Comparison of ENCODE assay signal across 10 mouse cellular contexts in the genomic region with DNA sequence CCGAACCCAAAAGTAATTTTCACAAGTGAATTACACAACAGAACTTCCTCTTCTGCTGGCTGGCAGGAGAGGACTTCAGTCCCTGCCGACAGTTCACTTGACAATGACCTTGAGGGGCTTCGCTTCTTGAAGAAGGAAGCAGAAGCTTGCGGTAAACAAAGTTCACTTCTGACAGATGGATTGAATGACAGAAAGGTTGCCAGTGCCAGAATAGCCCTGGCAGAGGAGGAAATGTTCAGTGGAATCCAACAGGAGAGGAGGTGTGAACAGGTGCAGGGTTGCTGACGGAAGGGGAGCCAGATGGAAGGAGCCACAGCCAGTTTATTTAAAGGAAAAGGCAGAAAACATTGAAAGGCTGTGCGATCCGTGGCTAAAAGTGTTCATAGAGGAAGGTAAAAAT.
DNase-seq lines count a peak whose midpoint lies in the region; ATAC-seq and TF ChIP-seq lines count a peak whose summit lies in the region.
"Had no signal": no experiment of that assay in that cellular context is flagged by ENCODE, and none has a peak within 500 bp of the region (broad histone marks: within the 10 kb centered on the region; RNA-seq: fewer than 3 reads in every experiment).

No protein-coding gene starts in this region.

- H3K4me1 ChIP-seq in embryonic facial prominence, embryonic 15.5 days: peaks cover 5% of the 10 kb centered on the region
- peaks cover 21% of the 10 kb centered on the region for H3K4me1 ChIP-seq in embryonic facial prominence, embryonic 10.5 days
- H3K4me1 ChIP-seq in forebrain, postnatal 0 days (ENCODE audit: insufficient read depth): peaks cover 4% of the 10 kb centered on the region

- H3K4me2 ChIP-seq in embryonic facial prominence, embryonic 15.5 days (replicated peaks): no peak overlapping the region
- peak overlapping the region; percentile 16; the same call in 1 of the 2 replicates for H3K4me2 ChIP-seq in forebrain, postnatal 0 days (ENCODE audit: low read depth)
- H3K4me2 ChIP-seq: embryonic facial prominence, embryonic 12.5 days; neural tube, embryonic 12.5 days had no signal

- H3K9ac ChIP-seq in embryonic facial prominence, embryonic 15.5 days: no peak overlapping the region
- H3K9ac ChIP-seq in forebrain, postnatal 0 days: no peak overlapping the region
- H3K9ac ChIP-seq: embryonic facial prominence, embryonic 12.5 days; neural tube, embryonic 12.5 days had no signal

- no peaks in the 10 kb centered on the region for H3K36me3 ChIP-seq in embryonic facial prominence, embryonic 15.5 days
- no peaks in the 10 kb centered on the region for H3K36me3 ChIP-seq in embryonic facial prominence, embryonic 10.5 days (replicated peaks)
- H3K36me3 ChIP-seq in forebrain, postnatal 0 days (ENCODE audit: insufficient read depth): no peaks in the 10 kb centered on the region
- H3K36me3 ChIP-seq: embryonic facial prominence, embryonic 12.5 days; neural tube, embryonic 12.5 days had no signal

- DNase-seq in embryonic facial prominence, embryonic 10.5 days (ENCODE audit: low spot score): no peak
- peak; percentile 98 for DNase-seq in brain, adult 2 months (ENCODE audit: low read depth, low spot score)
- DNase-seq in forebrain, postnatal 0 days: peak; percentile 91
- DNase-seq in left cerebral cortex, adult 2 months (ENCODE audit: extremely low spot score in 1 of 2, low spot score in 2 of 2): peak; percentile 15 to 71
- no peak for DNase-seq in kidney, adult 9 months
- no peak for DNase-seq in embryo, embryonic 10 days (ENCODE audit: low spot score)

- ATAC-seq in embryonic facial prominence, embryonic 15.5 days (ENCODE audit: insufficient number of reproducible peaks, low FRiP score, low TSS enrichment, low read depth): no peak
- ATAC-seq in forebrain, postnatal 0 days: peak; percentile 61
- no peak for ATAC-seq in erythroid progenitor cell, adult 5-6 weeks (replicated peaks; ENCODE audit: low FRiP score, poor library complexity, severe bottlenecking)

- 0 out of 2 replicates have a peak overlapping the region, but pooled peaks have one; percentile 1 for H3K27ac ChIP-seq in embryonic facial prominence, embryonic 15.5 days (replicated peaks)
- no peak overlapping the region for H3K27ac ChIP-seq in embryonic facial prominence, embryonic 10.5 days (replicated peaks)
- H3K27ac ChIP-seq in forebrain, postnatal 0 days (ENCODE audit: low read depth, low read length): peak overlapping the region; percentile 93
- H3K27ac ChIP-seq in left cerebral cortex, adult 2 months: peak overlapping the region; percentile 94
- H3K27ac ChIP-seq: neural tube, embryonic 12.5 days had no signal

- no peaks in the 10 kb centered on the region for H3K27me3 ChIP-seq in embryonic facial prominence, embryonic 15.5 days
- no peaks in the 10 kb centered on the region for H3K27me3 ChIP-seq in embryonic facial prominence, embryonic 10.5 days (replicated peaks; ENCODE audit: low read depth, poor library complexity, severe bottlenecking)
- no peaks in the 10 kb centered on the region for H3K27me3 ChIP-seq in forebrain, postnatal 0 days (ENCODE audit: insufficient read depth, low read length)
- H3K27me3 ChIP-seq: embryonic facial prominence, embryonic 12.5 days; neural tube, embryonic 12.5 days had no signal

- WGBS in embryonic facial prominence, embryonic 15.5 days: 48% methylated on average over 7 of the region's 7 CpGs
- WGBS in embryonic facial prominence, embryonic 10.5 days: 78% methylated on average over 7 of the region's 7 CpGs
- WGBS in forebrain, postnatal 0 days: 37% methylated on average over 7 of the region's 7 CpGs

- TF ChIP-seq CTCF in forebrain, postnatal 0 days (IDR thresholded peaks at IDR 0.05; ENCODE audit: low read depth): no peak
- no peak for TF ChIP-seq CTCF in left cerebral cortex, adult 2 months (IDR thresholded peaks at IDR 0.05)

- no peaks in the 10 kb centered on the region for H3K9me3 ChIP-seq in embryonic facial prominence, embryonic 15.5 days (replicated peaks)
- no peaks in the 10 kb centered on the region for H3K9me3 ChIP-seq in embryonic facial prominence, embryonic 10.5 days
- H3K9me3 ChIP-seq in forebrain, postnatal 0 days (ENCODE audit: low read length): no peaks in the 10 kb centered on the region
- H3K9me3 ChIP-seq: embryonic facial prominence, embryonic 12.5 days; neural tube, embryonic 12.5 days had no signal

- intact Hi-C loops in left cerebral cortex, adult 2 months (cut with DNase I): loop anchor here (1.0 to 10.0 kb wide), 4 partner anchors 47 to 514 kb away; no protein-coding TSS in a partner anchor

- H3K4me3 ChIP-seq in embryonic facial prominence, embryonic 15.5 days (replicated peaks): no peak overlapping the region
- no peak overlapping the region for H3K4me3 ChIP-seq in embryonic facial prominence, embryonic 10.5 days
- H3K4me3 ChIP-seq in forebrain, postnatal 0 days (ENCODE audit: low read depth, low read length): no peak overlapping the region
- H3K4me3 ChIP-seq in left cerebral cortex, adult 2 months: no peak overlapping the region
- H3K4me3 ChIP-seq: embryonic facial prominence, embryonic 12.5 days; neural tube, embryonic 12.5 days had no signal

Comparison
In these comparisons a context has a peak if more than half of its experiments do, and no peak if none do; other contexts are left out.
1. DNase-seq: peak in brain, adult 2 months (single experiment), forebrain, postnatal 0 days (single experiment) and left cerebral cortex, adult 2 months (2 of 2); none in embryonic facial prominence, embryonic 10.5 days (single experiment), kidney, adult 9 months (single experiment) and embryo, embryonic 10 days (single experiment).